Mouse (Mus musculus): Measurements from ENCODE around the gene Msgn1.

Msgn1 gene

DNA sequence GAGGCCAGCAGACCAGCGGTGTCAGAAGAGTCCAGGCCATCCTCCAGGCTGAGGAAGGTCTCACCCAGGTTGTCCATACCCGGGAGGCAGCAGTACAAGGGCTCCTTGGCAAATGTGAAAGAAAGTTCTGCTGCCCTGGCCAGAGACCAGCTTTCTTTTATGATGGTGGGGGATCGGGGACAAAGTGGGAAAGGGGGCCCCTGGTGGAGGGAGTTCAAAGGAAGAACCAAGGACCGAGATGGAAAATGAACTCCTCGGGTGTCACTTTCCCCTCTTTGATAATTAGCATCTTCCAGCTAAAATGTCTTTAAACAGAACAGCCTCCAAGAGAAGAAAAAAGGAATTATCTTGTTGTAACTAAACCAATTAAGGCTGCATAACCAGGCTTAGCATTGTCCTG is at the start of gene Msgn1:
Gene Msgn1 (minus strand): TSS at position 101 of the 400 bp plus-strand sequence.
- no peak for DNase-seq (ENCODE audit: low spot score)

DNA sequence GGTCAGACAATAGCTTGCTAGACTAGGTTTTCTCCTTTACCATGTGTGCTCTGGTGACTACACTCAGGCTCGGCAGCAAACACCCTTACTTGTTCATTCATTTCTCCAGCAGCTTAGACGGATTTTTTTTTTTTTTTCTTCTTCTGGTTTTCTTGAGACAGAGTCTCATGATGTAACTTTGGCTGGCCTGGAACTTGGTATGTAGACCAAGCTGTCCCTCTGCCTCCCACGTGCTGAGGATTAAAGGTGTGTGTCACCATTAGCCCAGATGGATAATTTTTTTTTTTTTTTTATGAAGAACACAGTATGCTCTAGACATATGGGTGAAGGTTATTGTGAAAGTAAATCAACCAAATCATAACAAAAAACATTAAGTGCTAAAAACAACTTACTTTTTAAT is 41.5 kb upstream of the Msgn1 start:
- DNase-seq (ENCODE audit: low spot score): no peak

DNA sequence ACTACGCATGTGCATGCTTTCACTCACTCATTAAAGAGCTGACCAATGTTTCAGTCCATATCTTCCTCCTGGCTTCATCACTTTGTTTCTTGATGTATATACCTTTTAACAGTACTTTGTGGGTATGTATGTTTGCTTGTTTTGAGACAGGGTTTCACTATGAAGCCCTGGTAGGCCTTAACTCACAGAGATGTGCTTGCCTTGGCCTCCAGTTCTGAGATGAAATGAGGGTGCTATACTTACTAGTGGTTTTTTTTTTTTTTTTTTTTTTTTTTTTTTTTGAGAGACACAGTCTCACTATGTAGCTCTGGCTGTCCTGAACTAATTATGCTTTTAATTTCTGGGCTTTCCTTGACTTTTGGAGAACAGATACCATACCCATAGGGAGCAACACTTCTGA is 38.7 kb upstream of the Msgn1 start:
- DNase-seq (ENCODE audit: low spot score): no peak

DNA sequence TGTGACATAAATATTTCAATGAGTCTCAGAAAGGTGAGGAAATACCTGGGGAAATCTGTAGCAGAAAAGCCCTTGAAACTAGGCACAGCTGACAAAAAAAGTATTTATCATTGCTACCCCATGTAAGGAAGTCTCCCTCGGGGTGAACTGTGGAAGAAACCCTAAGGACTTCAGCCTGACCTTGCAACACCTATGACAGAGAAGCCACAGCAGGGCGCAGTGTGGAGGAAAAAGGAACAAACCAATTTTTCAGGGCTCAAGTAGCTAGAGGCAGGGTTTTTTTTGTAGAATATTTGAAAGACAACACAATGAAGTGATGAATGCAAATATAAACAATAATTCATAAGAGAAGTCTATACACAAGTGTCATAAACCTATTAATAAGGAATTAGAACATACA is 27.2 kb upstream of the Msgn1 start:
- DNase-seq (ENCODE audit: low spot score): no peak

GRCm38 (mm10) chr12:11230267-11230666 is 21.5 kb upstream of the Msgn1 start:
- no peak for DNase-seq (ENCODE audit: low spot score)

DNA sequence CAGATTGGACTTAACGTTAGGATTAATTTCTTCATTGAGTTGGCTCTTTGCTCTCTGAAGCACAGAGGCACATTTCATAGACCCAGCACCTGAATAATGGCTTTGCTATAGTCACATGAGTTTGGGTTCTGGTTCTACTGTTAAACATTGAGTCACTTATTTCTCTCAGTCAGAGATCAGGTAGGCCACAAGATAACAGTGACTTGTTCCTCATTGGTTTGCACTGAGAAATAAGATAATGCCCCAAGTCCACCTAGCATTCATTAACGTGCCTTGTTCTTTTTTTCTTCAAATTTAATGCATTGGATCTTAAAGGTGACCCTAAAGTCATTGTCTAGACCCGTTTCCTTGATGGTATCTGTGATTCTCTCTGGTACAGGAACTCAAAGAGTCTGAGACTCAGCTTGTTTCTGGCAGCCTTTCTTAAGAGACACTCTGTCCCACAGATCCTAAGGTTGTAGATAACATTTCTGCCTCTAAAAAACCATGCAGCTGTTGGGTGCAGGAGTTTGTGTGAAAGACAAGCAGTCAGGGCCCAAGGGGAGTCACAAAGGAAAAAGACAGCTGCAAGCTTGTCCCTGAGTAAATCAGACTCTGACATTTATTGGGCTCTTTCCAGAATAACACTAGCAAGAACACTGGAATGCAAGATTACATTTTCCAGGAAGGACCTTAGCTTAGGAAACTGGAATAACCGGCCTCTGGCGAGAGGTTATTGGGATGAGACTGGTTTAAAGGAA is 17.9 kb upstream of the Msgn1 start:
- DNase-seq (ENCODE audit: low spot score): no peak

GRCm38 (mm10) chr12:11226123-11226522 is 17.4 kb upstream of the Msgn1 start:
- no peak for DNase-seq (ENCODE audit: low spot score)

- DNase-seq (ENCODE audit: low spot score): no peak
These were observed 15.9 kb upstream of the Msgn1 start for GRCm38 (mm10) chr12:11224722-11225121.

- DNase-seq (ENCODE audit: low spot score): no peak
These were observed 14.3 kb upstream of the Msgn1 start for GRCm38 (mm10) chr12:11223090-11223489.

DNA sequence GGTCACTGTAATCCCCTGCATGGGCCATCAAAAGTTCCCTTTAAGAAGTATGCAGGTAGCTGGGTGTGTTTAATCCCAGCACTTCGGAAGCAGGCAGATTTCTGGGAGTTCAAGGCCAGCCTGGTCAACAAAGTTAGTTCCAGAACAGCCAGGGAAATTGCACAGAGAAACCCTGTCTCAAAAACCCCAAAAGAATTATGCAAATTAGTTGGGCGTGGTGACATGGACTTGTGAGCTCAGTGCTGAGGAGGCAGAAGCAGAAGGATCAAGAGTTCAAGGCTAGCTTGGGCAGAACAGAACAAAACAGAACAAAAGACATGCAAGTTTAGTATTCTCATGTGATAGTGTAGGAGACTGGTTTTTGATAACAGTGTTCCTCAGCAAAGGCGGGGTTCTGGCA is 13.8 kb upstream of the Msgn1 start:
- DNase-seq (ENCODE audit: low spot score): peak; percentile 22

DNA sequence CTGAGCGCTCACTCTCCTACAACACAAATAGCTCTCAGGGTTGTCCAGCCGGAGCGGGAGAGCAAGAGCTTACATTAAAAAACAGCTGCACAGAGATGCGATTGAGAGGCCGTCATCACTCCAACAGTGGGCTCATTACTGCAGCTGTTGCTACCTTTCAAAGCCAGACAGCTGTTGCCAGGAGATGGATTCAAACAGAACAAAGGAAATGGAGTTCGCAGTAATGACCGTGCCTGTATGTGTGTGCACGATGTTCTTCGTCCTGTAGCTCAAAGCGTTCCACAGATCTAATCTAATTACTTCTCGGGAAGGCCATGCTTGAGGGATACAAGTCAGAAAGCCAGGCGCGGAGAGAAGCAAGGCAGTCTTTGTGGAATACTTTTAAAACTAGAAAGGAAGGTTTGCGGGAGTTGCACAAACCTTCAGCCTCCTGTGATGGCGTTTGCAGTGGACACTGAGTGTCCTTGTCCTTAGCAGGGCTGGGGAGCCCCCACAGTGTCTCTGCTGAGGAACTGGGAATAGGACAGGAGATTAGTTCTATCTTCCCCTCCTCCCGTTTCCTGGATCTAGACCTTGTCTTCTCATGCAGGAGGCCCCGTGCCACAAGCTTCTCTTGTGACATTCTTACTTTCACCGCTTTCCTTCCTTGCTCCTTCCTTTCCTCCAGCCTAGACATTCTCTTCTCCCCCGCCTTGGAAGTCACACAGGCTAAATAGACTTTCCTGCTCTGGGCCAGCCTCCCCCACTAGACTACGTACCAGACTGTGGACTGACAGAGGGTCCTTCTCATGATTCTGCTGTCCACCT is 13.0 kb upstream of the Msgn1 start:
- DNase-seq (ENCODE audit: low spot score): no peak

DNA sequence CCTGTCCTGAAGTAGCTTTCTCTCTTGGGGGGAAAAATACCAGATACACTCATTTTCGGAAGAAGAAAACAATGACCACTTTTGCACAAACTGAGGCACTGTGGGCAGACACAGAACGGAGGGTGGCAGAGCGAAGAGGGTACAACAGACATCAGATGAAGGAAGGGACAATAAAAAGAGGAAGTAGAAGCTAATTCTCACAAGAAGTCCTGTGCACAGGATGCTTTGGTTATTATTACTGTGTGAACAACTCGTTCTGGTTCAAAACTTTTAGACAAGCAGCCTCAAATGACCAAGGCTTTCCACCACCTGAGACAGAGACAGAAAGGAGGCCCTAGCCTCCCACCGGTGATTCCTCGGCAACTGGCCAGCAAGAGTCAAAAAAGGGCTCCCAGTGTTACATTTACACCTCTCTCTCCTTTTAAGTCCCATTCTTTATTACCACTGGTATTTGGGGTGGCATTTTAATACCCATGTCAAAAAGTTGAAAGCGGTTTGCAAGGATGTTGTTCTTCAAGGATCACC is 9.0 kb upstream of the Msgn1 start:
- no peak for DNase-seq (ENCODE audit: low spot score)

DNA sequence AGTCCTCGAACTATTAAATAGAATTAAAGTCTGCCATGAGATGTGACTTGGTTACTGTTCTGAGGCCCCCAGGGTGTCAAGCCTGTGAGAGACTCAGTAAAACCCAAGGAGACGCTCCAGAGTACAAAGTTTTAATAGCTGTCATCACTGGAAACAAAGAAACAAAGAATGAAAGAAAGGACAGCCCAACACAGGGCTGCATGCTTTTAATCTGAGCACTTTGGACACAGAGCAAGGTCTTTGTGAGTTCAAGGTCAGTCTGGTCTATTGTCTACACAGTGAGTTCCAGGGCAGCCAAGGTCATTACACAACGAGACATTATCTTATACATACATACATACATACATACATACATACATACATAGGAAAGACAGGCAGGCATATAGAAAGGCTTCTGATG is 7.7 kb upstream of the Msgn1 start:
- DNase-seq (ENCODE audit: low spot score): no peak

GRCm38 (mm10) chr12:11215555-11215954 is 6.8 kb upstream of the Msgn1 start:
- no peak for DNase-seq (ENCODE audit: low spot score)

DNA sequence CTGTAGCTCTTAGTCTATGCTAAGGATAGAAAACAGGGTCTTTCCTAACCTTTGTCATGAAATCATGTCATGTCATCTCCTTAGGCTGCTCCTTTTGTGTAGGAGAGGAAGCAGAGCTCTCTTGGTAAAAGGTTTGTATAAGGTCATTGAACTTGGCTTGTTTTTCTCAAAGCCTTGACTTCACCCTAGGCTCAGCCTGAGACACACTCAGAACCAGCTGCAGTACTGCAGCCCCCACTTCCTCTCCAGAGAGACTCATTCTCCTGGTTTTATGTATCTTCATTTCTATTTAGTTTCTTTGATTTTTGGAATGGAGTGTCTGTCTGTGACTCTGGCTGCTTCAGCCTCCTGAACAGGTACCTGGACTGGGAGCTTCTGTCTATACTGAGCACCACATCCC is 6.0 kb upstream of the Msgn1 start:
- DNase-seq (ENCODE audit: low spot score): no peak

GRCm38 (mm10) chr12:11212881-11213280 is 4.1 kb upstream of the Msgn1 start:
- DNase-seq (ENCODE audit: low spot score): no peak

DNA sequence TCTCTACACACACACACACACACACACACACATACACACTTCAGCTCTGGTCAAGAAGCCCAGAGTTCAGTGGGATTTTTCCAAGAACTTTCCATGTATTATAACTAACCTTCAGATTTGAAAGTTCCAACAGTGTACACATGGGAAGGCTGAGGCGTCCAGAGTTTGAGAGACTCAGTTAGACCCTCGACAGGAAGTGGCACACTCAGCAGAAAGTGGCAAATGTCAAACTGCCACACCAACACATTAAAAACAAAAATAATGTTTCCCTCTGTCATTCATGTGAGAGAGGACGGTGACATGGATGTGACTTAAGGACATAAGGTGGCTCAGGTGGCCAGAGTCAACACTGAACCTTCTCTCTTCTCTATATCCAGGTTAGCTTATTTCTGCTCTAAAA is 1.6 kb upstream of the Msgn1 start:
- DNase-seq (ENCODE audit: low spot score): no peak

- DNase-seq (ENCODE audit: low spot score): no peak
These were observed 864 bp upstream of the Msgn1 start for GRCm38 (mm10) chr12:11209636-11210035.

DNA sequence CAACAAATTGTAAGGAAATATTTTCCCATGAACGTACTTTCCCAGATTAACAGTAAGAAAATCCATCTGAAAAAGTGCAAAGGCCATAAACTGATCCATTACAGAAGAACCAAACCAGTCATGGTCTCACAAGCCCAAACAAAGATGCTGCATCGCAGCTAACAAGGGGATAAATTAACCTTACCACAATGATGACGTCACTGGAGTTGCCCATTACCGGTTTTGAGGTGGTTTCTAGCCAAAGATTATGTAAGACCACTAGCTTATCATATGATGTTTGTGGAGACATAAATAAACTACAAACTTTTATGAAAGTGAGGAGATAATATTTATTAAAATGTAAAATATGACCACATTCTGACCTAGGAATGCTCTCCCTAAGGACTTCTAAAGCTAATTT is 2.5 kb downstream of the Msgn1 start:
- DNase-seq (ENCODE audit: low spot score): no peak

- DNase-seq (ENCODE audit: low spot score): peak; percentile 57
These were observed 4.8 kb downstream of the Msgn1 start for GRCm38 (mm10) chr12:11203694-11204665.

GRCm38 (mm10) chr12:11202476-11202875 is 6.3 kb downstream of the Msgn1 start:
- no peak for DNase-seq (ENCODE audit: low spot score)

- no peak for DNase-seq (ENCODE audit: low spot score)
These were observed 8.1 kb downstream of the Msgn1 start for GRCm38 (mm10) chr12:11200711-11201110.
